Mouse (Mus musculus) layer of hippocampus, adult 9-11 months (tissue): ENCODE results near the gene Gm20388.
"Not testable (repeated sequence)": the region's sequence is repeated elsewhere in the genome, so short reads cannot be mapped to it uniquely, and the experiment has no call there.

Source experiments
- DNase-seq: peaks from one replicate; pipeline ENCODE4 v3.0.0; 2022

Gm20388 gene

DNA sequence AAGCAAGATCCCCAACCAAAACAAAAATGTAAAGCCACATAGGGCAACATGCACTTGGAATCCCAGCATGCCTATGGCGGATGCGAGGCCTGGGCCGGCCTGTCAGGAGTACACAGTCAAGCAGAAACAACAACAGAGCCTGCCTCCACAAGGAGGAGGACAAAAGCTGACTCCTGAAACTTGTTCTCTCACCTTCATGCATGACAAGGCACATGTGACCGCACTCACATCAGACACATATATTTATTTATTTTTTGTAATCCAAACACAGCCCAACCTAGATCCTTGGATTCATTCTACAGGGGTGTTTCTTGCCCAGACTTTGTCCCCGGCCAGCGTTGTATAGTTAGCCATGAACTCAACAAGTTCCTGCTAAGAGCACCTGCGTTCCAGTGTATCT is 3137.2 kb downstream of the Gm20388 start:
- DNase-seq = no peak

DNA sequence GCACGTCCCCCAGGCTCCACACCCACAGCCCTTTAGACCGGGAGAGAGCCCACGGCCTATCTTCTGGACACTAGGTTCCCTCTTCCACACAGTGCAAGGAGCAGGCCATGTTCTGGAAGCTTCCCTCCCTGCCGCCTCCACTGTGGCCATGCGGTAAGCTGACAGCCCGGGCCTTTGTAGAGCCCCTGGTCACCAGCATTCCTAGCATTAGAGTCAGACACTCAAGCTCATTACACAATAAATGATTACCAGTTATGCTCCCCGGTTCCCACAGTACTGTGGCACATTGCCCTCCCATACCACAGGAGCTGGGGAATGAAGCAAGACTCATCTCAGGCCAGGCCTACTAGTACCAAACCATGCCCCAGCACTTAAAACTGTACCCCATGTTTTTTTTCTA is 3137.8 kb downstream of the Gm20388 start:
- DNase-seq = no peak

DNA sequence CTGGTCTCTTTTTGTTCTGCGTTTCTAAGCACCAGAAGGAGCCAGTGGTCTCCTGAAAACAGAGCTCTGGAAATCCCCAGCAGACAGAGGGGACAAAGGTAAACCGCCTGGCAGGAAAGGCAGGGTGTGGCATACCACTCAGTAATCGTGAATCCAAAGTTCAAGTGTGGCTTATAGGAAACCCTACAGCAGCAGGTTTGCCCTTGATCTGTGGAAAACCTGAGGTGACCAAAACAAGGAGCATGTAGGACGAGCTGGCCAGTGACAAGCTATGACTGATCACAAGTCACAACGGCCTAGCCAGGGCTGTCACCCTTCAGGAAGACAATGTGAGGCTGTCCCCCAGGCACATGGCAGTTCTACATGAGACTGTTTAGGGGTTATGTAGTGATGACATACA is 3140.8 kb downstream of the Gm20388 start:
- DNase-seq = no peak

DNA sequence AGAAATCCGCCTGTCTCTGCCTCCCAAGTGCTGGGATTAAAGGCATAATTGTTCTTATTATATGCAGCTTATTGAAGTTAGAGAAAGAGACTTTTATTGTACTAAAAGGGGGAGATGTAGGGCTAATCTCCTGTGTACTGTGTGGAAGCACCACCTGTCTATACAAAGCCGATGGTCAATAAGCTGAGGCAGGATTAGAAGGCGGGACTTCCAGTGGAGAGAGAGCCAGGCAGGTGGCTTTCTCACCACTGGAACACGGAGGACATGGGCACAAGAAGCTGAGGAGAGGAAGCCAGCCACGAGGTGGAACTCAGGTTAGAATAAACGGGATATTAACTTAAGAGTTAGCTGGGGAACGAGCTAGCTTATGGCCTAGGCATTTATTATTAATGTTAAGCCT is 3152.1 kb downstream of the Gm20388 start, which contains the start of gene Spg7:
Spg7 (plus strand) TSS at position 222 of the 400 bp plus-strand sequence.
- no peak for DNase-seq

DNA sequence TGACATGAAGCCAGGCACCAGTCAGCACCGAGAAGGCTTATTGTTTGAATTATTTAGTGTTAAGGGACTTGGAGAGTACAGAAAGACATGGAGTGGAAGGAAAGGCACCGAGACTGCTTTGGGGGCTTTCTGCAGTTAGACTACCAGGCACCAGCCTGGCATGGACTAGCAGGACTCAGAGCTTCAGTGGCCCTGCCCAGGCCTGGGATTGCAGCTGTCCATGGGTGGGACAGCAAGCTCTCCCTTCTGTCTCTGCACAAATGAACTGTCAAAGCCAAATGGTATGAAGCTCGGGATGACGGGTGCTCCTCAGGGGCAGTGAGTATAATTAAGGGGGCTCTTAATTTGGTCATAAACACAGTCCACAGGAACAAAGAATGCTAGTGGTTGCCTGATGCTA is 3153.4 kb downstream of the Gm20388 start:
- DNase-seq = no peak

DNA sequence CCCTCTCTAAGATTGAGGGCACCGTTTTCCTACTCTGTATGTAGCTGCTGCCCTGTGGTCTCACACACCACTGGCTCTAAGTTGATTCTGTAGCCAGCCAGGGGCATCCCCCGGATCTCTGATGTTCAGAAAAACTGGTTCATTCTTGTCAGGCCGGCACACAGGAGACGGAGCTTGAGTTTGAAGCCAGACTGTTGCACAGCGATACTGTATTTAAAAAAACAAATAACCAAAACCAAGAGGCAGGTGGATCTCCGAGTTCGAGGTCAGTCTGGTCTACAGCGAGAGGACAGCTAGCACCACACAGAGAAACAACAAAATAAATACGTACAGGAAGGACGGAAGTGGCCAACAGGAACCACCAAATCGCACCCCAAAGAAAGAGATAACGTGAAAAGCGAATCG is 3154.2 kb downstream of the Gm20388 start:
- no peak for DNase-seq

DNA sequence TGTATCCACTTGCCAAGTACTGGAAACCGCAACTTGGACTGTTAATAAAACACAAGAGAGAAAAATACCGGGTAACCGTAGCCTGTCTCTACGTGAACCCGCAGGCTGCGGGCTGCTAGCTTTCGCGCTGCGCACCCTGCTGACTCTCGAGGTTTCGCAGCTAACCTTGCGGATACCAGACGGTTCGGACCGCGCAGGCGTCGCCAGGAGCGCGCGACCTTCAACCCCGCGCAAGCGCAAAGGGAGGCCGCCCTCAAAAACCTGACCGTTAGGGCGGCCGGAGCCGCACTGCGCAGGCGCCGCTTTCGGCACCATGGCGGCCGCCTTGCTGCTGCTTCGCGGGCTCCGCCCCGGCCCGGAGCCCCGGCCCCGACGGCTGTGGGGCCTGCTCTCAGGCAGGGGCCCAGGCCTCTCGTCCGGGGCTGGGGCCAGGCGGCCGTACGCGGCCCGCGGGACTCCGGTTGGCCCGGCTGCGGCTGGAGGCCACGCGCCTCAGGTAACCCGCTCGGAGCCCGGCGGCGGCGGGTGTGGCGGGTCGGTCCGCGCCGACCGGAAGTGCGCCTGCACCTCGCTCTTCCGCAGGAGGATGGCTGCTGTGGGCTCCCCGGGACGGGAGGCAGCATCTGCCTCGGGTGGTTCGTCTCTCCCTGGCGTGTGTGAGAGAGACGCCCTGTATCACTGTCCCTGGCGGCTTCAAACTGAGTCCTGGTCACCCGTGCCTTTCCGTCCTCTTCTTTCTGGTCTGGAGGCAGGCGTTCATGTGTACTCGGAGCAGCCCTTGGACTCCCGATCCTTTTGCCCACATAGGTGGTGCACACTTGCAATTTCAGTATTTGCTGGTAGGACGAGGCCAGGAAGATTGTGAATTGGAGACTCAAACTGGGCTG is 3154.8 kb downstream of the Gm20388 start:
- DNase-seq = peak; percentile 95

DNA sequence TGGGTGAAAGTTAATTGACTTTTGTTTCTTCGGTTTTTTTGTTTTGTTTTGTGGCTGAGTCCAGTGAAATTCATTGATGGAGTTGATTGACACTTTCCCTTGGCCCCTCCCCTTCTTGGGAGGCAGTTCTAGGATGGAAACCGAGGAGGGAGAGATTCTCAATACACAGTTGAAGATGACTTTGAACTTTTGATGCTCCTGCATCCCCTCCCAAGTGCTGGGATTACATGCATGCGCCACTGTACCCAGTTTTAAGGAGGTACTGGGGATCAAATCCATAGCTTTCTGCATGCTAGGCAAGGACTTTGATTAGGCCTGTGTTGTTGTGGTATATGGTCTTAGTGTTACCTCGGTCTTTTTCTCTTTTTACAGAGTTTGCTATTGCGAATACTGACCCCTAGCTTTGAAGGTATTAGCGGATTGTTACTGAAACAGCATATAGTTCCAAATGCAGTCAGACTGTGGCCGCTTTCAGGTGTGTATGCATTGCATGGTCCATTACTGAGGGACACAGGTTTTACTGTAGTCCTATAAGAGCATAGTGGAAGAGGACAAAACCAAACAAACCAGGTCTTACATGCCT is 3155.6 kb downstream of the Gm20388 start:
- no peak for DNase-seq

DNA sequence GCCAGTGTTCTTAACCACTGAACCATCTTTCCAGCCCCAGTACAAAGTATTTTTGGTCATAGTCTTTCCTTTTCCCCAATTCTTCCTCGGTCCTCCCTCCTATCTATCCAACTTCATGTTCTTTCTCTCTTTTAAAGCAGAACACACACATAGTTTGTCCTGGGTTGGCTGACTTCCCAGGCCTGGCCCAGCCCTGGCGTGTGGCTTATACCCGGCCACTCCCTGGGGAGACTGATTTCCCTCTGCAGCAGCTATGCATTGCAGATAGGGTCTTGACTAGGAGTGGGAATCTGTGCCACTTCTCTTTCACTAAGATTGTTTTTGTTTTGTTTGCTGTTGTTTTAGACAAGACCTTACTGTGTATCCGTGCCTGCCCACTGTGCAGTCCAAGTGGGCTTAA is 3160.5 kb downstream of the Gm20388 start:
- no peak for DNase-seq

DNA sequence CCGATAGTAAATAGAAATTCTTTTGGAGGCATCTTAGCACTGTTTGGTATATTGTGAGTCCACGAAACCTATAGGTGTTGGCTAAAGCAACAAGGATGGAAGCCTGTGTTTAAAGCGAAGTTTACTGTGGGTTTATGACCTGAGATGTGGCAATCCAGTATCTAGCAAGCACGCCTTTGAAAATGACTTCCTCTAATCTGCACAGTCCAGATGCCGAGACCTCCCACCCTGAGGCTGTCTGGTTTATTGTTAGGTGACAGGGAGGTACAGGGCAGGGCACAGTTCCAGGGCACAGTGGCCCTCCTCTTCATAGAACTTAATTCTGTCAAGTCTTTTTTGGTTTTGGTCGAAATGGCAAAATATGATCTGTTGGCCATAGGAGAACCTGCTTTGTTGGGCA is 3166.6 kb downstream of the Gm20388 start:
- DNase-seq = no peak

DNA sequence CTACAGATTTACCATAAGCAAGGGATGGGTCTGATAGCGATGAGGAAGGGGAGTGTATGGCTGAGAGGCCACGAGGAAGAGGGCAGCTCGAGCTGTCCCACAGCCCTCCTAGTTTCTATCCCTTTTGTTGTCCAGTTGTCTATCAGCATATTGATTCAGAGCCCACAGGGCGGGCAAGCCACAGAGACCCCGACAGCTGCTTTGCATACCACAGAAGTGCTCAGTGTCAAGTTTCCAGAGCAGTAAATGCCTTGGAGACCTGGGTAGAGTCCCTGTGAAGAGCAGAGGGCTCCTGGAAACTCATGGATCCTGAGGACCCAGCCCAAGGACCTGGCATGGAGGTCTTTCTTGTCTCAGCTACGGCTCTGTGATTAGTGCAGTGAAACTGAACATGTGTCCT is 3172.4 kb downstream of the Gm20388 start:
- DNase-seq = no peak

DNA sequence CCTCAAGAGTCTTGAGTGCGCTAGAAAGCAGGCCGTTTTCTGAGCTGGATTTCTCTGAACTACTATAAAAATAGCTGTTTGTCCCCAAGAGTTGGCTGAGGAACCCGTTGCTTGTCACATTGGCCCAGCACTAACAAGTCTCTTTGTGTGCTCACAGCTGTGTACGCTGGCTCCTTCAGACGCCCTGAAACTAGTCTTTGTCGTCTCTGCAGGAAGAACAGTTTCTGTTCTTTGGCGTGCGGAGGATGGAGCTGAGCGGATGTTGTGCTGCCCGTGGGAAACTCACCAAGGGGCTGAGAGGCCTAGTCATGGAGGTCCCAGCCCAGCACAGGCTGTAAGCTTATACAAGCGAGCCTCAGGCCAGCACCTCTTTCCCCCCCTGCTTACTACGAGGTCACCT is 3173.0 kb downstream of the Gm20388 start:
- peak; percentile 76 for DNase-seq

DNA sequence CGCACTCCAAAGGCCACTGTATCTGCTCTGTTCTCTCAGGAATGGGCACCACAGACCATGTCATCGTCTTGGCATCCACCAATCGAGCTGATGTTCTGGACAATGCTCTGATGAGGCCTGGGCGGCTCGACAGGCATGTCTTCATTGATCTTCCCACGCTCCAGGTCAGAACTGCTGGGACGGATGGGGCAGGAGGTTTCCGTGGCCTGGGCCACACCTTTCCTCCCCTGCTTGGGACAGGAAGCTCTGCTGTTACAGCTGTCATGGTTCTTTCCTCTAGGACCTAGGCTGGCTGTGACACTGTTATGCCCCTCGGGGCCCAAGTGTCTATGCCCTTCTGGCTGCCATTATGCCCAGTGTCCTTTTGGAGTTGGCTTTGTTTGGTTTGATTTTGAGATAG is 3176.6 kb downstream of the Gm20388 start:
- no peak for DNase-seq

DNA sequence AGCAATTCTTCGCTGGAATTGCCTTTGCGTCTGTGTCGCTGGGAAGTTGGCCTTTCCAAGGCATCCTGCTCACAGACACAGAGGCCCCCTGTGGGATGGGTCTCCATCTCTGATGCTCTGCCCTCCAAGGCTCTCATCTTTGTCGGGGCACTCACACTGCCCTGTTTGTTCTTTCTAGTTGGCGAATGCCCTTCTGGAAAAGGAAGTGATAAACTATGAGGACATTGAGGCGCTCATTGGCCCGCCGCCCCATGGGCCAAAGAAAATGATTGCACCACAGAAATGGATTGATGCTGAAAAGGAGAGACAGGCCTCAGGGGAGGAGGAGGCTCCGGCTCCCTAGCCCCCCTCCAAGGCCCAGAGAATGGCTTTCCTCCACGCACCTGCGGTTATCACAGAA is 3186.6 kb downstream of the Gm20388 start:
- peak; percentile 48 for DNase-seq

DNA sequence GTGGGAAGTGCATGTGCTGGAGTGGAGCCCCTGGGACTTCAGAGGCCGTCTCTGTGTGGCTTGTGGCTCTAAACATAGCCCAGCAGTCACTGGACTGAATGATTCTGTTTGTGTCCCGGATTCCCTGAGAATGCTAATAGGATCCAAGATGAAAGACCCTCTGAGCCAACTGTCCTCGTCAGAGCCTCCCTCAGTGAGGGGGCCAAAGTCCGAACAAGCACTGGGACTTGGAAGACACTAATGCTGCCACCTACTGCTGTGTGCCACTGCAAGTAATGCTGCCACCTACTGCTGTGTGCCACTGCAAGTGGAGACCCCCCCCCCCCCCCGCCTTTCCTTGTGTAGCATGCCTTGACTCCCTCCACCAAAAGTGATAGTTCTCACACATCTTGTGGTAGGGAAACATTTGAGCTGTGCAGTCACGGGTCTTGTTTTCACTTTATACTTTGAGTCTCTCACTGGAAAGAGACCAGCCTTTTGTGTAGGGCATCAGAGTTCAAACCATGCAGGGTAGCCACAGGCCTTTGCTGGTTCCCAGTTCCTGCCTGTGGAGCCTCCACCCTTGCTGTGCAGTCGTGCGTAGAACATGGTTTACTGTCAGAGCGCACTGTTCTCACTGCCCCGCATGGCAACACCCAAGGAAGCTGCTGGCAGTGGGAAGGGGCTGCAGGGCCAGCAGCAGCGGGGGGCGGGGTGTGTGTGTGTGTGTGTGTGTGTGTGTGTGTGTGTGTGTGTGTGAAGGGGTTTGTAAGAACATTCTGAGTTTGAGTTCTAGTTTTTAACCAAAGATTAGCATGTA is 3187.3 kb downstream of the Gm20388 start:
- peak; percentile 66 for DNase-seq

DNA sequence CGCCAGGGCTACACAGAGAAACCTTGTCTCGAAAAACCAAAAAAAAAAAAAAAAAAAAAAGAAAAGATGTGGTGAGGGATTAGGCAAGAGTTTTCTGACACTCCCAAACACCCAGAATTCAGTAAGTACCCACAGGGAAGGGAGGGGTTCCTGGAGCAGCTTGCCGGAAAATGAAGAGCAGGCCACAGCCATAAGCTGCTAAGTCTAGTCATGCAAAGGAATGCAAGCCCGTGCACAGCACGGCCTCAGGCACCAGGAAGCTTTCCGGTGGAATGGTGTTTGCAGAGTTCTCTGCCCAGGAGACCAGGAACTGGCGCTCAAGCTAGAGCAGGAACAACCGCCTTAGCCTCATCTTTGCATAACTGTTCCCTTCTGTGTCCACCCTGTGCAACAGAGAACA is 3189.6 kb downstream of the Gm20388 start:
- no peak for DNase-seq

DNA sequence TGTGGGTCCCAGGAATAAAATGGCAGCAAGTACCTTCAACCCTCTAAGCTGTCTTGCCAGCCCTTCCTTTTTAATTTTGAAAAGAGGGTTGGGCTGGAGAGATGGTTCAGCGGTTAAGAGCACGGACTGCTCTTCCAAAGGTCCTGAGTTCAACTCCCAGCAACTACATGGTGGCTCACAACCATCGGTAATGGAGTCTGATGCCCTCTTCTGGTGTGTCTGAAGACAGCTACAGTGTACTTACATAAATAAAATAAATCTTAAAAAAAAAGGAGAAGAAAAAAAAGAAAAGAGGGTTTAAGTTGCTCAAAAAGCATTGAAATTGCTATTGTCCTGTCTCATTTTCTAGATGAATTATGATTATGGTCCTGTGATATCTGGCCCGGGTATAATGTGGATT is 3190.6 kb downstream of the Gm20388 start:
- no peak for DNase-seq

DNA sequence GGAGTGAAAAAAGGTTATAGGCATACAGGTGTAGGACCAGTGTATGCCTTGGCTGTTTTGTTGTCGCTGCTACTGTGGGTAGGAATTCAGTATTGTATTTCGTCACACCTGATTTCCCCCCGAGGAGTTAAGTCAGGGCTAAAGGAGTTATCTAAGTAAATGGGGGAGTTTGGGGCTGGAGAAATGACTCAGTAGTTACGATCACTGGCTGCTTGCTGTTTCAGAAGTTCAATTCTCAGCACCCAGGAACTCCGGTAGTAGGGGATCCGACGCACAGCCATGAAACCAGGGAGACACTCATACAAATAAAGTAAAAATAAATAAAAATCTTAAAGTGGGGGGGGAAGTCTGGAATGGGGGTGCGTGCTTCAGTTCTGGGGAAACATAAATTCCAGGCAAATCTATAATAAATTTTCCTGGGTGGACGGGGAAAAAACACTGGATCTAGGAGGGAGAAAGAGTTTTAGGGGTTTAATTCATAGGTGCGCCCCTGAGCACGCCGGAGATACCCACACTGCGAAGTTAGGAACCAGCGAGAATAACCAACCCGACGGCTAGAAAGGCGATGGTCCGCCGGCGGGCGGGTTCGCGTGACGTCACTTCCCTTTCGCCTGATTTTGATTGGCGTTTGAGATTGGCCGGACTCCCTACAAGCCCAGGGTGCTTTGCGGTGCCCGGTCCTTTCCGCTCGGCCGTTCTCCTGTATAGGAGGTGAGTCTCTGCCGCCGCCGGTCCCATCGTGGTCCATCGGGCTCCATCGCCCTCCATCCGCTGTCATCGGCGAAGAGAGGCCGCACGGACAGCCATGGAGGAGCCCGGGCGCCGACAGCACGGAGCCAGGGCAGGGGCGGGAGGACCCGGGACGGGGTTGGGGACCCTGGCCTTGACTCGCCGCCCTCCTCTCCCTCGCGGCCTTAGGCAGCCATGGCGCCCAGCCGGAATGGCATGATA is 3191.4 kb downstream of the Gm20388 start, which contains the start of gene Rpl13:
Rpl13 (plus strand) TSS at position 616 of the 951 bp plus-strand sequence.
- DNase-seq = peak; percentile 95

DNA sequence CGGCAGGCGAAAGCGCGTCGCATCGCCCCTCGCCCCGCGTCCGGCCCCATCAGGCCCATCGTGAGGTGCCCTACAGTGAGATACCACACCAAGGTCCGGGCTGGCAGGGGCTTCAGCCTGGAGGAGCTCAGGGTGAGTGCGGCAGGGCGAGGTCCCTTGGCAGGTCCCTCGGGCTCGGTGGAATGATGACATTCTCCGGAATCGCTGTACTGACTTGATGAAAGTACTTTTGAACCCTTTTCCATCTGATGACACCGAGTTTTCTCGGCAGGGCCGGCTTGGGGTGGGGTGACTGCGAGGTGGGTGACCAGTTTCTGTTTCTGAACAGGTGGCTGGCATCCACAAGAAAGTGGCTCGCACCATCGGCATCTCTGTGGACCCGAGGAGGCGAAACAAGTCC is 3192.2 kb downstream of the Gm20388 start:
- not testable (repeated sequence) for DNase-seq

DNA sequence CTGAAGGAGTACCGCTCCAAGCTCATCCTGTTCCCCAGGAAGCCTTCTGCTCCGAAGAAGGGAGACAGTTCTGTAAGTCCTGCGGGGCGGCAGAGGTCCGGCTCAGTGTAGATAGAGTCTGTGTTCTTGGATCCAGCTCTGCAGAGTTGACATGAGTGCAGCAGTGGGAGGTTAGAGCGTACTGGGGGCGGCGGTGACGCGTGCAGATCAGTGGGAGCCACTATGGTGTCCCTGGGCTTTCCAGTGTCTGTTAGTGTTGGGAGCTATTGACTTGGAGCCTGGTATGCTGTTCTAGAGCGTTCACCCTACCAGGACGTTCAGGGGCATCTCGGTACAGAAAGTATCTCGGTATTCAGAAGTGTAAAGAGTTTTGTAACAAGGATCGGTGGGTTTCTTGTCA is 3192.6 kb downstream of the Gm20388 start:
- no peak for DNase-seq

DNA sequence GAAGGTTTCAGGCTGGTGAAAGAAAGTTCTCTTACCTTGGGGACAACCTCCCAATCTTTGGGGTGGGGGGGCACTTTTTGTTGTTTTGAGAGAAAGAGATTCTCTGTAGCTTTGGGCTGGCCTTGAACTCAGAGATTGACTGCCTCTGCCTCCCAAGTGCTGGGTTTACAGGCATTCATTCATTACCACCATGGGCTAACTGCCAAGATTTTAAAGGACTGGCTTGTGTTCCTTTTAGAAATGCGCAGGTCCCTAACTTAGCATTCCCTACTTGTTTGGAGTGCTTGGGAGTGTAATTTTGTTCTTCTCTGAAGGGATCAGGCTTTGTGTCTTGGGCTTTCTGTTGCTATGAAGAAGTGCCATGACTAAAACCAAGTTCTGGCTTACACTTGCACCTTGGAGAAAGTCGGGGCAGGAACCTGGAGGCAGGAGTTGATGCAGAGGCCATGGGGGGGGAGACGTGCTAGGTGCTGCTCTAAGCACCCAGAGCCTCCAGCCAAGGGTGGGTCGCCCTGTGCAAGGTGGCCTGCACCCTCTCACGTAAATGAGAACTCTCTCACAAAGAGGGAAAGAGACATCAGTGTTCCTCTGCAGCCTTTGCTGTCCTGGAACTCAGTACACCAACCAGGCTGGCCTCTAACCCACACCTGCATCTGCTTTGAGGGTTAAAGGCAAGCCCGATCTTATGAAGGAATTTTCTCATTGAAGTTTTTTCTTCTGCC is 3193.6 kb downstream of the Gm20388 start:
- no peak for DNase-seq
